Mouse (Mus musculus) forebrain, embryonic 12.5 days (tissue): ENCODE data around the gene Itpr3. TPM values are rescaled to one million over a fixed set of nuclear protein-coding genes. Genes with fewer than 3 reads are reported as not detected.
A peak's percentile ranks its signal among the peaks of the same experiment; 100 is the strongest.

Source experiments
- ATAC-seq: fragments of 200-750 bp; cut with Nextera tagmentation; 2 replicates; pipeline ENCODE4 v1.8.0; 2017; ENCODE audit warnings: moderate TSS enrichment; ENCODE audit not compliant: low FRiP score
- H3K27ac ChIP-seq: fragments of 300-500 bp; sonication (generic); 2 replicates; pipeline ENCODE4 v1.5.1; 2016; ENCODE audit warnings: mild to moderate bottlenecking
- H3K27me3 ChIP-seq: fragments of 300-500 bp; sonication (generic); 2 replicates; pipeline ENCODE4 v1.6.1; 2016; ENCODE audit warnings: mild to moderate bottlenecking
- H3K36me3 ChIP-seq: fragments of 300-500 bp; sonication (generic); replicated peaks from 2 replicates; pipeline ENCODE4 v1.6.1; 2016; ENCODE audit warnings: mild to moderate bottlenecking
- H3K4me1 ChIP-seq: fragments of 300-500 bp; sonication (generic); 2 replicates; pipeline ENCODE4 v1.6.1; 2016
- H3K4me2 ChIP-seq: fragments of 300-500 bp; sonication (generic); 2 replicates; pipeline ENCODE4 v1.6.1; 2016; ENCODE audit warnings: mild to moderate bottlenecking, moderate library complexity
- H3K4me3 ChIP-seq: fragments of 300-500 bp; sonication (generic); replicated peaks from 2 replicates; pipeline ENCODE4 v1.5.1; 2016; ENCODE audit warnings: mild to moderate bottlenecking
- H3K9ac ChIP-seq: fragments of 300-500 bp; sonication (generic); 2 replicates; pipeline ENCODE4 v1.6.1; 2016; ENCODE audit warnings: mild to moderate bottlenecking
- H3K9me3 ChIP-seq: fragments of 300-500 bp; sonication (generic); 2 replicates; pipeline ENCODE4 v1.6.1; 2016
- WGBS: fragments of 180-500 bp; shearing (Covaris S2); methylation state at CpG from one replicate; pipeline ENCODE4 v1.1.7; 2016; 5-methylcytosine and 5-hydroxymethylcytosine counted together
- polyA plus RNA-seq: library from polyadenylated mRNA; unstranded; fragments of >200 nt; fragmentation: Nextera tagmentation; extraction: Ambion mirVana; gene quantifications from 2 replicates; pipeline ENCODE4 v1.2.1, GENCODE M21; 2016

The Itpr3 gene
- polyA plus RNA-seq, 1 experiment from 2014 or later = 1.6 TPM

DNA sequence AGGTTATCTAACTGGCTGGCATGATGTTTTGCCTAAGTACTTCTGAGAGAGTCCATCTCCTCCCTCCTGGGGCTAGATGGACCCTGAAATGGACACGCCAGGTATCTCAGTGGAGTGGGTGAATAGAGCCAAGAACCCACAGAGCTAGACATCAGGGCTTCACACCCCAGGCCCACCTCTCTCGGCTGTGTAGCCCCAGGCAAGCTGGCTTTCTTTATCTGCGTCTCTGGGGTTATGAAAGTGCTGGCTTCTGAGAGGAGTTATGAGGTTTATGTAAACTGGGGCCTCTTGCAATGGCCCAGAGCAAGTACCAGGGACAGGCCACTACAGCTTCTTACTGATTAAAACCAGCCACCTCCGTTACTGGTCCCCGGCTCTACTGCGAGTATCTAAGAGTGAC, 97.8 kb downstream of the Itpr3 start:
- ATAC-seq = no peak
- 81% methylated on average over 6 of the region's 6 CpGs for WGBS
- H3K4me2 ChIP-seq = no peak overlapping the region

DNA sequence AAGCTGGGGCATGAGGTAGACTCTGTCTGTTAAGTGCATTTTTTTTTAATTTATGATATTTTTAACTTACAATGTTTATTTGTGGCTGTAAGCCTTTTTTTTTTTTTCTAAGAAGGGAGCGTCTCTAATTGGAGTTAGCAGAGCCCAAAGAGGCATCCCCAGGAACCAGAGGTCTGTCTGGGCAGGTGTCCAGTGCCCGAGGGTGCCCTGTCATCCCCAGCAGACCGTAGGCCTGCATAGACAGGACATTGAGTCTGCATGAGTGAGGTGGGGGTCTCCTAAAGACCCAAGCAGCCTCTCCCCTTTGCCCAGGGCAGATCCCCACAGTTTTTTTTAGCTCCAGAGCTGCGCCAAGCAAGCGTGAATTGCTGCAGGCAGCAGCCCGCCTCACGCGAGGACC, 98.6 kb downstream of the Itpr3 start:
- WGBS = 89% methylated on average over 8 of the region's 8 CpGs
- peaks cover 3% of the 10 kb centered on the region; the same call in 1 of the 2 replicates for H3K27me3 ChIP-seq
- no peak overlapping the region for H3K27ac ChIP-seq
- 0 out of 2 replicates have a peak, but pooled peaks cover 5% of the 10 kb centered on the region for H3K4me1 ChIP-seq
- H3K4me3 ChIP-seq = no peak overlapping the region
- no peak for ATAC-seq
- no peaks in the 10 kb centered on the region for H3K9me3 ChIP-seq
- H3K4me2 ChIP-seq = no peak overlapping the region
- H3K36me3 ChIP-seq = no peaks in the 10 kb centered on the region
- H3K9ac ChIP-seq = no peak overlapping the region

More for the DNA sequence above, 97.8 kb downstream of the Itpr3 start:
- H3K9me3 ChIP-seq = no peaks in the 10 kb centered on the region
- no peaks in the 10 kb centered on the region for H3K36me3 ChIP-seq
- H3K27ac ChIP-seq = no peak overlapping the region
- no peak overlapping the region for H3K9ac ChIP-seq
- no peak overlapping the region for H3K4me3 ChIP-seq
- 0 out of 2 replicates have a peak, but pooled peaks cover 5% of the 10 kb centered on the region for H3K4me1 ChIP-seq
- peaks cover 3% of the 10 kb centered on the region; the same call in 1 of the 2 replicates for H3K27me3 ChIP-seq

DNA sequence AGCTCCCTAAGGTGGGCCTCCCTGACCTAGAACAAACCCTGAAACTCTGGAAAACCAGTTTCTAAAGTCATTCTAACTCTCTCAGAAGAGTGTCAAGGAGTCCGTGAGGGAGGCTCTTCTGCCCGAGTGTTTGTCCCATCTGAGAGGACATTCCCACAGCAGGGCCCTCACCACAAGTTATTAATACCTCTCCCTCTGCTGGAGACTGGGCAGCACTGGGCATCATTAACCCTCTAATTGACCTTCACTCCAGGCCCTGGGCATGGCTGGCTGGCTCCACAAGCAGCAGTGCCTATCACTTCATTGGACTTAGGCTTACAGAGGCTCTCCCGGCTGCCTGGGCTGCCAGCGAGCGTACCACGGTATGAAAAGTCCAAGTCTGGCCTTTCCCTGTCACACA, 101.3 kb downstream of the Itpr3 start:
- H3K4me2 ChIP-seq = no peak overlapping the region
- H3K27me3 ChIP-seq = peaks cover 6% of the 10 kb centered on the region; the same call in 1 of the 2 replicates
- WGBS = 84% methylated on average over 6 of the region's 6 CpGs
- no peak overlapping the region for H3K4me3 ChIP-seq
- no peak overlapping the region for H3K9ac ChIP-seq
- H3K36me3 ChIP-seq = no peaks in the 10 kb centered on the region
- no peak for ATAC-seq
- H3K9me3 ChIP-seq = no peaks in the 10 kb centered on the region
- 0 out of 2 replicates have a peak, but pooled peaks cover 2% of the 10 kb centered on the region for H3K4me1 ChIP-seq
- H3K27ac ChIP-seq = no peak overlapping the region

DNA sequence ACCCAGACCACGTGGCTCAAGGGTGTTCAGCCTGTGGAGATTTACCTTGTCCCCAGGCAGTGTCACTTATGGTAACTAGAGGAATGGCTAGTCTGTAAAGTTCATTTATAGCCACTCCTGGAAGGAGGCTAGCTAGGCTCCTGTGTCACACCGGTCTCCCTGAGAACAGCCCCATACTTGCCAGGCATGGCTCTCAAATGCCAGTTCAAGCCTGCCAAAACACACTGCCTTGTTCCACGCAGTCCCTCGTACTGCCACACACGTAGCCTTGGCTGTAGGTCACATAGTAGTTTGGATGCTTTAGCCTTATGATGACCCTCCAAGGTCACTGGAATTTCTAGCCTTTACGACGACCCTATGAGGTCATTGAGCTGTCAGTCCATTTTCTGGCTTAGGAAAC, 102.1 kb downstream of the Itpr3 start:
- H3K4me1 ChIP-seq = no peaks in the 10 kb centered on the region
- 76% methylated on average over 7 of the region's 7 CpGs for WGBS
- ATAC-seq = no peak

DNA sequence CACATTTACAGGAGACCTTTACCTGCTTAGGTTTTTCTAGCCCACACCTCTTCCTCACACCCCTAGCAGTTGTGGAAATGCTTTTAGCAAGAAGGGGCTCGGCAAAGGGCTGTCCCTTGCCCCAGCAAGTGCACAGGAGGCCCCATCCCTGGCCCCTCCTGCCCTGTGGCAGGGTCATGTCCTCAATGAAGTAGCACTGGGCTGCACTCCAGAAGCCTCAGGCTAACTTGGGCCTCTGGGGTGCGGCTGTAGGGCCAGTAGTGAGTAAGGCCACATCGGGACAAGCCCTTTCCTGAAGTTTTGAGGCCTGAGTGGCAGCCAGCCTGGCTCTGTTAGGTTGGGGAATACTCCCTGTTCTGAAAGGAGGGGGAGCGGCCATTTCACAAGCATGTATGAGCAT, 103.8 kb downstream of the Itpr3 start:
- Histone ChIP-seq H3K4me3 (no peak overlapping the region), H3K4me2 (no peak overlapping the region), H3K4me1 (no peaks in the 10 kb centered on the region), H3K27me3 (peaks cover 3% of the 10 kb centered on the region; the same call in 1 of the 2 replicates), H3K36me3 (no peaks in the 10 kb centered on the region), H3K9ac (no peak overlapping the region), H3K9me3 (no peaks in the 10 kb centered on the region), H3K27ac (no peak overlapping the region)
- 76% methylated on average over 4 of the region's 4 CpGs for WGBS
- ATAC-seq = no peak

More for the DNA sequence above, 102.1 kb downstream of the Itpr3 start:
- no peaks in the 10 kb centered on the region for H3K36me3 ChIP-seq
- H3K4me2 ChIP-seq = no peak overlapping the region
- H3K9ac ChIP-seq = no peak overlapping the region
- peaks cover 3% of the 10 kb centered on the region; the same call in 1 of the 2 replicates for H3K27me3 ChIP-seq
- H3K4me3 ChIP-seq = no peak overlapping the region
- H3K9me3 ChIP-seq = no peaks in the 10 kb centered on the region
- H3K27ac ChIP-seq = no peak overlapping the region

DNA sequence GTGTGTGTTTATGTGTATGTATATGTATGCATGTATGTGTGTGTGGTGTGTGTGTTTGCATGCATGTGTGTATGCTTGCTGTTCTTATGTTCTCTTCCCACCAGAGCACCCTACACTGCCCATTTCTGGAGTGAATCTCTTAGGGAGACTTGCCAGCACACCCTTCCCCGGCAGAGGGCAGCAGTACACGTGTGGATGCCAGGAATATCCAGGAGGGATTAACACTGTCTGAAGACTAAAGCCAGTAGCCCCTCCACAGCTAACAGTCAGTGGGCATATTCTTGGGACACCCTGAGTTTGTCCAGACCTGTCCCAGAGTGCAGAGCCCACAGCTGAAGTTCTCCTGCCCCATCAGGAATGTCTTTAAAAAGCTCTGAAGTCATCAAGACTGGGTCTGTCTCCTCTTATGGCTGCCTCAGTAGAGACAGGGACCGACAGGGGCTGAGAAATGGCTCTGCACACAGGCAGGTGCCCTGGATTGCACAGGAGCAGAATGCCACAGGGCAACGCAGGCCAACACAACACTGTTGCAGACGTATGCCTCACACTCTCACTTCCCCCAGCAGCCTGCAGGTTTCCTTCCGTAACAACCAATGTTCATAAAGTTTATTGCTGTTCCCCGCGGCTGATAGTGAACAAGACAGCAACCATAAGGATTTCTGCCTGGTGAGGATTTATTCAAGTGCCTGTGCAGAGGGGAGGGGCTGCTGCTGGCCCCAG, 108.1 kb downstream of the Itpr3 start:
- WGBS = 64% methylated on average over 8 of the region's 8 CpGs
- H3K27ac ChIP-seq = no peak overlapping the region
- H3K4me3 ChIP-seq = no peak overlapping the region
- H3K9ac ChIP-seq = no peak overlapping the region
- H3K4me1 ChIP-seq = no peaks in the 10 kb centered on the region
- no peaks in the 10 kb centered on the region for H3K9me3 ChIP-seq
- ATAC-seq = no peak
- no peaks in the 10 kb centered on the region for H3K36me3 ChIP-seq
- no peak overlapping the region for H3K4me2 ChIP-seq
- peaks cover 3% of the 10 kb centered on the region; the same call in 1 of the 2 replicates for H3K27me3 ChIP-seq

DNA sequence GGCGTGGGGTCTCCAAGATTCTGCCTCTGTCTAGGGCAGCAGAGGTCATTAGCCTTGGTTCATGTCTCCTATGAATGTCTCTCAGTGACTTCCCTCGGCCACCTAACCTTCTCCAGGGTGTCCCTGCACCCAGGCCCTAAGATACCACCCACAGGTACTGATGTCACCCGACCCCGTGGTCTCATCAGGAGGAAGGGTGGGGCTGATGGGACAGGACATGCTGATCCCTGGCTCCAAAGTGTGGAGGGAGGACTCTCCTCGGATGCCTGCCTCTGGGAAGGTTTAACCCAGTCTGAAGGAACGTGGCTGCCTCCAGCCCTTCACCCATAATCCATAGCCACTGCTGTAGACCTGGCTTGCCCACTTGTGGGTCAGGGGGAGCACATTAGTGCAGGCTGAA, 109.8 kb downstream of the Itpr3 start:
- no peaks in the 10 kb centered on the region for H3K27me3 ChIP-seq
- no peaks in the 10 kb centered on the region for H3K4me1 ChIP-seq
- 77% methylated on average over 6 of the region's 6 CpGs for WGBS
- no peak overlapping the region for H3K9ac ChIP-seq
- H3K27ac ChIP-seq = no peak overlapping the region
- no peak overlapping the region for H3K4me2 ChIP-seq
- no peak overlapping the region for H3K4me3 ChIP-seq
- H3K36me3 ChIP-seq = no peaks in the 10 kb centered on the region
- no peaks in the 10 kb centered on the region for H3K9me3 ChIP-seq
- ATAC-seq = no peak

DNA sequence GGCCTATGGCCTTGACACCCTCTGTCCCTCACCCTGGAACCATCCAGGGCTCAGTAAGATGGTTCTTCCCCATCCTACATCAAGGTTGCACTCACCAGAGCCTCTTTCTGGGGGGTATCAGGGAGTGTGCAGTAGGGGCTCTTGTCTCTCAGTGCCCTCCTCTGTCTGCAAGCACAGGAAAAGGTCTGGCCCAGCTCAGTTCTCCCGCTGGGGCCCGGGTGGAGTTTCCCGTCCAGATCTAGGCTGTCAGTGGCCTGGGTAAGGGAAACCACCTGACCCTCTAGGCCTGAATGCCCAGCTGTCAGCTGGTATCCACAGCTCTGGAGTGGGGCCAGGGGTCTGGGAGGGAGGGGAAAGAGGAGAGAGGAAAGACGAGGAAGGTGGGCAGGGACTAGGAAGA, 110.4 kb downstream of the Itpr3 start, which contains the start of gene Ip6k3:
Ip6k3 (minus strand) TSS at position 251 of the 400 bp plus-strand sequence.
- H3K9me3 ChIP-seq = no peaks in the 10 kb centered on the region
- no peaks in the 10 kb centered on the region for H3K36me3 ChIP-seq
- H3K27ac ChIP-seq = no peak within 1 kb of the TSS
- H3K4me3 ChIP-seq = no peak within 1 kb of the TSS
- no peak for ATAC-seq
- no peak within 1 kb of the TSS for H3K4me2 ChIP-seq
- no peaks in the 10 kb centered on the region for H3K27me3 ChIP-seq
- WGBS = 72% methylated on average over 4 of the region's 4 CpGs
- no peak within 1 kb of the TSS for H3K9ac ChIP-seq
- H3K4me1 ChIP-seq = no peaks in the 10 kb centered on the region

DNA sequence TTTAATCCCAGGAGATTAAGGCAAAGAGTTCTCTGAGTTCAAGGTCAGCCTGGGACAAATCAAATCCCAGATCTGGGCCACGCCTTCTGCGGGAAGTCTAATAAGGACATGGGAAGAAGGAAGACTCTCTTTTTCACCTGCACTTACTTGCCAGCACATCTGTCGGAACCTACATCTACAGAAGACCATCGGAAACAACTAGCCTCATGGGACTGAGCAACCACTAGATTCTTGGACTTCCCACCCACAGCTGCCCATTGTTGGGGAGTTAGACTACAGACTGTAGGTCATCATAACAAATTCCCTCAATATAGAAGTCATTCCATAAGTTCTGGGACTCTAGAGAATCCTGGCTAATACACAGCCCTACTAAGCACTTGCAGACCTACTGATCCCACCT, 111.5 kb downstream of the Itpr3 start:
- Histone ChIP-seq H3K4me1 (no peaks in the 10 kb centered on the region), H3K4me2 (no peak overlapping the region), H3K36me3 (no peaks in the 10 kb centered on the region), H3K4me3 (no peak overlapping the region), H3K9me3 (no peaks in the 10 kb centered on the region), H3K27me3 (no peaks in the 10 kb centered on the region), H3K27ac (no peak overlapping the region), H3K9ac (no peak overlapping the region)
- WGBS = 95% methylated on average over 4 of the region's 4 CpGs
- no peak for ATAC-seq

DNA sequence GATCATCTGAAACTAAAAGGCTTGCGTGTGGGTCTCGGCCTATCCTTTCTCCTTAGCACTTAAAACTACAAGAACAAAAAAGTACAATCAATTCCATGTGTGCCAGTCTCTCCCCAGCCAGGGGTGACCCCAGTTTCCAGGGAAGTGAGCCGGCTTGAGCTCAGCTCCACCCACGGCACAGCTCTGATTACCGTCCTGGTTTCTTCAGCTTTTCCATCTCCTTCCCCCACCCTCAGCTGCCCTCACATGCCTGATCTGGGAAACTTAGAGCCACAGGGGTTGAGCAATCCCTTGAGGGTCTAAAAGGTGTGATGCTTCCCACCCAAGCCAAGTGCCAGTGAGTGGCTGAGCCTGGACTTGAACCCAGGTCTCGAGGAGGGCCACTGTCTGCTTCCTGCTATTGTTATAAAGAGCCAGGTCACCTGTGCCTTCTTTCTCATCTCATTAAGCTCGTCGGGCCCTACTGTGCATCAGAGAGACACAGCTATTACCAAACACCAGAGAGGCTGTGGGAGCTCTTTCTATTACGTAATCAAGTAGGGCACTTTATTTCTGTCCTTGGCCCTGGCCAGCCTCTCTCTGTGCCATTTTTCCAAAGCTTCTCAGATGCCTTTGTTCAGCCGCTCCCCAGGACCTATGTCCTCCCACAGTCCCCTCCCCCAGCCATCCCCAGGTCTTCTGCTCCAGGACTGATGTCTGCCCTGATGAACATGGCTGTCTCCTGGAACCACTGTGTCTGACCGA, 113.0 kb downstream of the Itpr3 start:
- 76% methylated on average over 11 of the region's 11 CpGs for WGBS
- Histone ChIP-seq H3K4me3 (no peak overlapping the region), H3K4me2 (no peak overlapping the region), H3K4me1 (peaks cover 4% of the 10 kb centered on the region; the same call in 1 of the 2 replicates), H3K27ac (0 out of 2 replicates have a peak overlapping the region, but pooled peaks have one; percentile 42), H3K27me3 (no peaks in the 10 kb centered on the region), H3K9ac (no peak overlapping the region), H3K9me3 (no peaks in the 10 kb centered on the region), H3K36me3 (no peaks in the 10 kb centered on the region)
- no peak for ATAC-seq

DNA sequence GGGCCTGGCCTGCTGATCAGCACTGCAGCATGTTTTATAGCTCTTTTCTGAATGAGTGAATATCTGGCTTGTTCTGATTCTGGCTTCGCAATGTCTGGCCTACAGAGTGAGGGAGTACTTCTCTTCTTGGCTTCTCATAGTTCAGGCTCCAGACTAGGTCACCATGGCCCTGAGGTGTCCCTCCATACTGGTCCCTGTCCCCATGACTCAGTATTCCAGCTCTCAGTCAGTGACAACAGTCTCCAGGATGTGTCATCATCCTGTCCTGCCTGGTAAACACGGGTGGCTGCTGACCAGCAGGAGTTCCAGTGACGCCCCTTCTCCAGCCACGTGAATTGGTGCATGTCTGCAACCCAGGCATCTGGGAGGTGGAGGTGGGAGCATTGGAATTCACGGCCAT, 114.0 kb downstream of the Itpr3 start:
- Histone ChIP-seq H3K4me2 (no peak overlapping the region), H3K27ac (no peak overlapping the region), H3K36me3 (no peaks in the 10 kb centered on the region), H3K9me3 (no peaks in the 10 kb centered on the region), H3K27me3 (no peaks in the 10 kb centered on the region), H3K4me1 (peaks cover 14% of the 10 kb centered on the region), H3K4me3 (no peak overlapping the region), H3K9ac (no peak overlapping the region)
- no peak for ATAC-seq
- 75% methylated on average over 5 of the region's 5 CpGs for WGBS
